Mouse (Mus musculus) embryonic facial prominence, embryonic 12.5 days (tissue): ENCODE data around the gene Atp2c2. TPM values are rescaled to one million over a fixed set of nuclear protein-coding genes. Genes with fewer than 3 reads are reported as not detected.

Experiments
- ATAC-seq: fragments of 200-750 bp; cut with Nextera tagmentation; 2 replicates; pipeline ENCODE4 v1.8.0; 2017; ENCODE audit not compliant: insufficient number of reproducible peaks, insufficient read depth, low FRiP score, low TSS enrichment
- H3K27ac ChIP-seq: fragments of 300-500 bp; sonication (generic); 2 replicates; pipeline ENCODE4 v1.5.1; 2016; ENCODE audit warnings: mild to moderate bottlenecking
- H3K27me3 ChIP-seq: fragments of 300-500 bp; sonication (generic); 2 replicates; pipeline ENCODE4 v1.6.1; 2016; ENCODE audit warnings: mild to moderate bottlenecking, moderate library complexity
- H3K36me3 ChIP-seq: fragments of 300-500 bp; sonication (generic); 2 replicates; pipeline ENCODE4 v1.6.1; 2016; ENCODE audit warnings: mild to moderate bottlenecking
- H3K4me1 ChIP-seq: fragments of 300-500 bp; sonication (generic); 2 replicates; pipeline ENCODE4 v1.6.1; 2016
- H3K4me2 ChIP-seq: fragments of 300-500 bp; sonication (generic); replicated peaks from 2 replicates; pipeline ENCODE4 v1.6.1; 2016; ENCODE audit warnings: mild to moderate bottlenecking, moderate library complexity
- H3K4me3 ChIP-seq: fragments of 300-500 bp; sonication (generic); 2 replicates; pipeline ENCODE4 v1.5.1; 2016; ENCODE audit warnings: mild to moderate bottlenecking
- H3K9ac ChIP-seq: fragments of 300-500 bp; sonication (generic); 2 replicates; pipeline ENCODE4 v1.6.1; 2016; ENCODE audit warnings: mild to moderate bottlenecking, moderate library complexity
- H3K9me3 ChIP-seq: fragments of 300-500 bp; sonication (generic); 2 replicates; pipeline ENCODE4 v1.6.1; 2016; ENCODE audit warnings: mild to moderate bottlenecking, moderate library complexity
- WGBS: fragments of 180-500 bp; shearing (Covaris S2); methylation state at CpG from one replicate; pipeline ENCODE4 v1.1.7; 2016; 5-methylcytosine and 5-hydroxymethylcytosine counted together
- polyA plus RNA-seq: library from polyadenylated mRNA; unstranded; fragments of >200 nt; fragmentation: Nextera tagmentation; extraction: Ambion mirVana; gene quantifications from 2 replicates; pipeline ENCODE4 v1.2.1, GENCODE M21; 2016

Gene Atp2c2
- polyA plus RNA-seq, 1 experiment from 2014 or later: 1.9 TPM

DNA sequence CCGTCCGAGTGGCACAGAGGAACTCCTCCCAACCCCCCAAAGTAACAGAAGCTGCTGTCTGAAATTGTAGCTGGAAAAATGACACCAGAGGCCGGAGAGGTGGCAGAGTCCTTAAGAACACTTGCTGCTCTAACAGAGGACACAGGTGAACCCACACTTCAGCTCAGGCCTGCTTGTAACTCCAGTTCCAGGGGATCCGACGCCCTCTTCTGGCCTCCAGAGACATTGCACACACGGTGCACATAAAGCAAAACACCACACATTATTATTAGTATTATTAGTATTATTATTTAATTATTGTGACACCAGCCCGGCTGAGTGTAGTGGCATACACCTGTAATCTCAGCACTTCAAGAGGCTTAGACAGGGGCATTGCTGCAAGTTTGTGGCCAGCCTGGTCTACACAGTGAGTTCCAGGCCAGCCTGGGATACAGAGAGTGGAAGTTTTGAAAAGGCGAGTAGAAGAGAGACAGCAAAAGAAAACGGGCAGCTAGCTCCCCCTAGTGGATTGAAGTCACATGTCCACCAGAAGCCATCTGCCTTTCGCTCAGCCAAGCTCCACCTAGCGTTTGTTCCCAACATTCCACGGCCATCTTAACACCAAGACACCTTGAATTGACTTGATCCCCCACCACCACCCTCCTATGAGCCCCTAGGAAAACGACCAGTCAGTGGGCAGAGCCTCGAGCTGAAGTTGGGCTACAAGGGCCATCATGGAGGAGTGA lies 79.4 kb downstream of the Atp2c2 start:
- peak overlapping the region; percentile 65; the same call in 1 of the 2 replicates for H3K27ac ChIP-seq
- 24% methylated on average over 14 of the region's 14 CpGs for WGBS
- H3K9me3 ChIP-seq: no peaks in the 10 kb centered on the region
- peaks cover 20% of the 10 kb centered on the region for H3K4me1 ChIP-seq
- H3K9ac ChIP-seq: no peak overlapping the region
- no peak for ATAC-seq
- H3K36me3 ChIP-seq: no peaks in the 10 kb centered on the region
- no peaks in the 10 kb centered on the region for H3K27me3 ChIP-seq
- H3K4me2 ChIP-seq: peak overlapping the region; percentile 86
- H3K4me3 ChIP-seq: no peak overlapping the region

GRCm38 (mm10) chr8:119780402-119781049 lies 80.7 kb downstream of the Atp2c2 start:
- Histone ChIP-seq H3K4me2 (no peak overlapping the region), H3K4me1 (peaks cover 20% of the 10 kb centered on the region), H3K9ac (no peak overlapping the region), H3K27ac (no peak overlapping the region), H3K36me3 (no peaks in the 10 kb centered on the region), H3K4me3 (no peak overlapping the region), H3K9me3 (no peaks in the 10 kb centered on the region), H3K27me3 (no peaks in the 10 kb centered on the region)
- no peak for ATAC-seq
- 77% methylated on average over 9 of the region's 9 CpGs for WGBS

DNA sequence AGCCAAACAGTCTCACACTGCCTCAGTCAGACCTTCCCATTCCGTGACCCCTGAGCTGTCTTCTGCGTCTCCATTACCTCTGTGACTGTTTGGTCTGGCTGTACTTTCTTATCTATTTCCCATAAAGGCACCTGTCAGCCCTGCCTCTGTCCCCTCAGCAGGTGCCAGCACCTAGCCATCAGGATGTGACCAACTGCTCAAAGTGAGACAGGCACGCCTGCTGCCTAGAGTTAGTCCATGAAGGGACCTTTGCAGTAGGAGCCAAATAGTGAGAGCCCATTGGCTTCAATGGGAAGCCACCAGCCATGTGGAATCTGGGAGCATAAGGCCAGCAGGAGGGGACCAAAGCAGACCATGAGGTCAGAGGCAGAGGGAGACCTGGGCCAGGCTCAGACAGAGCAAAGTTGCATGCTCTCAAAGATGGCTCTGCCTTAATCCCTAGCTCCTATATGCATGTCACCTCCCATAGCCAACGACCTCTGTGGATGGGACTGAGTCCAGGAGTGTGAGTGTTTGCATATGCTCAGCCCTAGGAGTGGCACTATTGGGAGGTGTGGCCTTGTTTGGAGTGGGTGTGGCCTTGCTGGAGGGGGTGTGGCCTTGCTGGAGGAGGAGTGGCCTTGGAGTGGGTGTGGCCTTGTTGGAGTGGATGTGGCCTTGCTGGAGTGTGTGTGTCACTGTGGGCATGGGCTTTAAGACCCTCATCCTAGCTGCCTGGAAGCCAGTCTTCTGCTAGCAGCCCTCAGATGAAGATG lies 81.5 kb downstream of the Atp2c2 start:
- Histone ChIP-seq H3K36me3 (no peaks in the 10 kb centered on the region), H3K4me2 (no peak overlapping the region), H3K27me3 (no peaks in the 10 kb centered on the region), H3K4me1 (peaks cover 20% of the 10 kb centered on the region), H3K4me3 (no peak overlapping the region), H3K27ac (no peak overlapping the region), H3K9me3 (no peaks in the 10 kb centered on the region), H3K9ac (no peak overlapping the region)
- ATAC-seq: no peak
- WGBS: 64% methylated on average over 4 of the region's 4 CpGs

- Histone ChIP-seq H3K4me3 (no peak overlapping the region), H3K4me1 (peaks cover 9% of the 10 kb centered on the region), H3K9me3 (no peaks in the 10 kb centered on the region), H3K9ac (no peak overlapping the region), H3K36me3 (no peaks in the 10 kb centered on the region), H3K4me2 (no peak overlapping the region), H3K27ac (no peak overlapping the region), H3K27me3 (no peaks in the 10 kb centered on the region)
- ATAC-seq: no peak
- WGBS: 5% methylated on average over 5 of the region's 5 CpGs
Measured at GRCm38 (mm10) chr8:119782715-119783114, 82.9 kb downstream of the Atp2c2 start.

GRCm38 (mm10) chr8:119783579-119783978 lies 83.8 kb downstream of the Atp2c2 start:
- no peak overlapping the region for H3K4me2 ChIP-seq
- H3K9me3 ChIP-seq: no peaks in the 10 kb centered on the region
- H3K9ac ChIP-seq: no peak overlapping the region
- H3K4me3 ChIP-seq: no peak overlapping the region
- peaks cover 5% of the 10 kb centered on the region; the same call in 1 of the 2 replicates for H3K4me1 ChIP-seq
- H3K27ac ChIP-seq: no peak overlapping the region
- no peak for ATAC-seq
- WGBS: 69% methylated on average over 6 of the region's 6 CpGs
- no peaks in the 10 kb centered on the region for H3K27me3 ChIP-seq
- H3K36me3 ChIP-seq: no peaks in the 10 kb centered on the region

GRCm38 (mm10) chr8:119784141-119784574 lies 84.3 kb downstream of the Atp2c2 start:
- H3K9me3 ChIP-seq: no peaks in the 10 kb centered on the region

GRCm38 (mm10) chr8:119784676-119785075 lies 84.9 kb downstream of the Atp2c2 start:
- Histone ChIP-seq H3K27ac (no peak overlapping the region), H3K4me1 (no peaks in the 10 kb centered on the region), H3K9ac (no peak overlapping the region), H3K9me3 (no peaks in the 10 kb centered on the region), H3K27me3 (no peaks in the 10 kb centered on the region), H3K4me3 (no peak overlapping the region), H3K36me3 (no peaks in the 10 kb centered on the region), H3K4me2 (no peak overlapping the region)
- 70% methylated on average over 7 of the region's 7 CpGs for WGBS
- no peak for ATAC-seq

More at GRCm38 (mm10) chr8:119784141-119784574, 84.3 kb downstream of the Atp2c2 start:
- Histone ChIP-seq H3K9ac (no peak overlapping the region), H3K4me1 (no peaks in the 10 kb centered on the region), H3K4me3 (no peak overlapping the region), H3K36me3 (no peaks in the 10 kb centered on the region), H3K27me3 (no peaks in the 10 kb centered on the region), H3K27ac (no peak overlapping the region), H3K4me2 (no peak overlapping the region)
- no peak for ATAC-seq
- 57% methylated on average over 9 of the region's 9 CpGs for WGBS

- Histone ChIP-seq H3K9ac (no peak overlapping the region), H3K27ac (no peak overlapping the region), H3K4me2 (no peak overlapping the region), H3K27me3 (no peaks in the 10 kb centered on the region), H3K36me3 (no peaks in the 10 kb centered on the region), H3K4me1 (peaks cover 6% of the 10 kb centered on the region; the same call in 1 of the 2 replicates), H3K4me3 (no peak overlapping the region), H3K9me3 (no peaks in the 10 kb centered on the region)
- WGBS: 46% methylated on average over 18 of the region's 18 CpGs
- no peak for ATAC-seq
Measured at GRCm38 (mm10) chr8:119785764-119786405, 86.1 kb downstream of the Atp2c2 start.

DNA sequence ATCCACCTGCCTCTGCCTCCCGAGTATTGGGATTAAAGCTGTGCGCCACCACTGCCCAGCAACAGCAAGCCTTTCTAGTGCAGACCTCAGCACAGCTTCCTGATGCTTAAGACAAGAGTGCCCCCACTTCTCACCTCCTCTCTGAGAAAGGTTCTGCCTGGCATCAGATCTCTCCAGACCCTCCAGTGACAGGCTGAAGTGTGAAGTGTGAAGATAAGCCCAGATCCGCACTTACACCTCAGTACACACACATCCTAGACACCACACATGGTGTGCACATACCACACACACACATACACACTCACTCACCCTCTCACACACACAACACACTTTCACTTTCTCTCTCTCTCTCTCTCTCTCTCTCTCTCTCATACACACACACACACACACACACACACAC lies 87.1 kb downstream of the Atp2c2 start:
- Histone ChIP-seq H3K4me2 (no peak overlapping the region), H3K27me3 (no peaks in the 10 kb centered on the region), H3K9ac (no peak overlapping the region), H3K4me1 (peaks cover 16% of the 10 kb centered on the region), H3K4me3 (no peak overlapping the region), H3K27ac (no peak overlapping the region), H3K36me3 (no peaks in the 10 kb centered on the region), H3K9me3 (no peaks in the 10 kb centered on the region)
- no peak for ATAC-seq
- 92% methylated on average over 3 of the region's 3 CpGs for WGBS

DNA sequence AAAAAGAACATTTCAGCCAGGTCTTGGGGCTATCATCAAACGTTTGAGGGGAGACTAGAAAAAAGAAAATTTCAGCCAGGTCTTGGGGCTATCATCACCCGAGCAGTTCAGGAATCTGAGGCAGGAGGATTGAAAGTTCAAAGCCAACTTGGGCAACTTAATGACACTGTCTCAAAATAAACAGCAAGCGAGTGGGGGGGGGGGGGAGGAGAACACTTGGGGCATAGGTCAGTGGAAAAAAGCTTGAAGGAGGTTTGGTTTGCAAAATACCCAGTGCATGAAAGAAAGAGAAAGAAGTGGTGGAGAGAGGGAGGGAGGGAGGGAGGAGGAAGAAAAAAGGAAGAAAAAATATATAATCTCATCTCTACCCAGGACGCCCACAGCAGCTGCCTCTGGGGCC lies 87.5 kb downstream of the Atp2c2 start:
- Histone ChIP-seq H3K36me3 (no peaks in the 10 kb centered on the region), H3K27ac (no peak overlapping the region), H3K4me1 (peaks cover 20% of the 10 kb centered on the region), H3K27me3 (no peaks in the 10 kb centered on the region), H3K9me3 (no peaks in the 10 kb centered on the region), H3K9ac (no peak overlapping the region), H3K4me2 (no peak overlapping the region), H3K4me3 (no peak overlapping the region)
- no peak for ATAC-seq
- 43% methylated on average over 4 of the region's 4 CpGs for WGBS

DNA sequence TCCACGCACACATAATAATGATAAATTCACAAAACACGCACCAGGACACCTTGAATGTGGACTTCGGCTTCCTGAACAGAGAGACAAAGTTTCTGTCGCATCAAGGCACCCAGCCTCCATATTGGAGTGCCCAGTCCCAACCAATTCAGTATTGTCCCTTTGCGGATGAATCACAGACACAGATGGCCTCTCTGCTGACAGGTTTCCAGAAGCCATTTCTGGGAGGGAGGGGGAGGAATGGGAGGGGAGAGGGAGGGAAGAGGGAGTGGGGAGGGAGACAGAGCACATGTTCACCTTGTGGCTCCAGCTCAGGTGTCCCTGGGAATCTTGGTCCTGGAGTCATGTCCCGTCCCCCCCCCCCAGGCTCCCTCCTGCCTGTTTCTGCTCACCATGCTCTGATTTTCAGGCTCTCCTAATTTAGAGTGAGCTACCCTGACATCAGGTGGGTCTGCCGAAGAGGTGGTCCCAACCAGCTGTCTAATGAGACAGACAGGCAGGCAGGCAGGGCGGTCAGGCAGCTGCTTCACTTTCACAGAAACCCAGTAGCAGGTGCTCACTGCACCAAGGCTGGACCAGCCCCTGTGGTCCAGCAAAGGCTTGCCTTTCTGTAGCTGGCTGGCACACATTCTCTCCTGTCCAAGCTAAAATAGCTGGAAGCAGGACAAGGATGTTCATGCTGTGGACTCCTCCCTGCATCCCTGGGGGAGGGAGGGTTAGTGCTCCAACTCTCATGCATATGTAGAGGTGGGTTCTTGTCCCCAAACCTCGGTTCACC lies 89.0 kb downstream of the Atp2c2 start:
- Histone ChIP-seq H3K27ac (no peak overlapping the region), H3K27me3 (no peaks in the 10 kb centered on the region), H3K9ac (no peak overlapping the region), H3K4me1 (peaks cover 22% of the 10 kb centered on the region), H3K36me3 (no peaks in the 10 kb centered on the region), H3K9me3 (no peaks in the 10 kb centered on the region), H3K4me2 (no peak overlapping the region), H3K4me3 (no peak overlapping the region)
- no peak for ATAC-seq
- WGBS: 73% methylated on average over 9 of the region's 9 CpGs
